Mouse (Mus musculus) MEL (cell line): ENCODE measurements around the gene Esrp2. TPM values are rescaled to one million over a fixed set of nuclear protein-coding genes. Genes with fewer than 3 reads are reported as not detected.

Experiments
- DNase-seq: peaks from one replicate; pipeline ENCODE4 v3.0.0; 2011; ENCODE audit warnings: low read depth, low spot score
- H3K27ac ChIP-seq: 2 replicates; pipeline ENCODE4 v1.5.1; 2012; ENCODE audit warnings: low read depth, mild to moderate bottlenecking, control low read depth, low read length, moderate library complexity; ENCODE audit not compliant: control insufficient read depth
- H3K27me3 ChIP-seq, 2 experiments: fragments of 150-350 bp in 1 of 2; sonication (generic) in 1 of 2; 2 replicates each; pipeline ENCODE4 v1.6.1; 2012; ENCODE audit warnings: low read length in 2 of 2, mild to moderate bottlenecking in 2 of 2, improper control_type of control experiment in 1 of 2, moderate library complexity in 1 of 2; ENCODE audit not compliant: insufficient read depth in 2 of 2, control insufficient read depth in 1 of 2
- H3K36me3 ChIP-seq, 2 experiments: 2 replicates each; pipeline ENCODE4 v1.6.1; 2012 to 2014; ENCODE audit warnings: low read length in 2 of 2, improper control_type of control experiment in 1 of 2, inconsistent platforms in 1 of 2, mild to moderate bottlenecking in 1 of 2; ENCODE audit not compliant: insufficient read depth in 2 of 2, control insufficient read depth in 1 of 2
- H3K4me1 ChIP-seq, 2 experiments: fragments of 150-350 bp in 1 of 2; sonication (generic) in 1 of 2; 2 replicates each; pipeline ENCODE4 v1.6.1; 2012; ENCODE audit warnings: low read length in 2 of 2, improper control_type of control experiment in 1 of 2, mild to moderate bottlenecking in 1 of 2; ENCODE audit not compliant: insufficient read depth in 2 of 2, control insufficient read depth in 1 of 2
- H3K4me3 ChIP-seq, 2 experiments: fragments of 150-350 bp in 1 of 2; sonication (generic) in 1 of 2; 2 replicates each; pipeline ENCODE4 v1.5.1; 2012; ENCODE audit warnings: low read depth in 2 of 2, low read length in 2 of 2, mild to moderate bottlenecking in 2 of 2, moderate library complexity in 2 of 2, control low read depth in 1 of 2, improper control_type of control experiment in 1 of 2; ENCODE audit not compliant: control insufficient read depth in 1 of 2, insufficient read depth in 1 of 2
- H3K79me2 ChIP-seq: 2 replicates; pipeline ENCODE4 v1.6.1; 2012; ENCODE audit warnings: mild to moderate bottlenecking, low read length, moderate library complexity; ENCODE audit not compliant: control insufficient read depth, poor library complexity, insufficient read depth
- H3K9ac ChIP-seq: 2 replicates; pipeline ENCODE4 v1.6.1; 2012; ENCODE audit warnings: low read depth, mild to moderate bottlenecking, control low read depth, low read length, moderate library complexity; ENCODE audit not compliant: control insufficient read depth, poor library complexity, severe bottlenecking
- H3K9me3 ChIP-seq: fragments of 150-350 bp; sonication (generic); replicated peaks from 2 replicates; pipeline ENCODE4 v1.6.1; 2012; ENCODE audit warnings: mild to moderate bottlenecking, low read length, improper control_type of control experiment, moderate library complexity; ENCODE audit not compliant: insufficient read depth
- CHD1 ChIP-seq: IDR thresholded peaks from 2 replicates; pipeline ENCODE4 v1.6.1; 2012; ENCODE audit warnings: low read depth, mild to moderate bottlenecking, inconsistent platforms, low read length, improper control_type of control experiment
- CTCF ChIP-seq, 3 experiments: IDR thresholded peaks in 2 of 3; conservative IDR thresholded peaks in 1 of 3; 2 replicates each; pipeline ENCODE4 v1.5.1; 2011 to 2012; ENCODE audit warnings: low read length in 3 of 3, low read depth in 2 of 3, mild to moderate bottlenecking in 2 of 3, improper control_type of control experiment in 1 of 3, inconsistent platforms in 1 of 3, mixed read lengths in 1 of 3, moderate library complexity in 1 of 3; ENCODE audit not compliant: control insufficient read depth in 1 of 3, insufficient read depth in 1 of 3, poor library complexity in 1 of 3, severe bottlenecking in 1 of 3
- E2F4 ChIP-seq: IDR thresholded peaks from 2 replicates; pipeline ENCODE4 v1.6.1; 2011; ENCODE audit warnings: low read depth, low read length, improper control_type of control experiment, borderline replicate concordance
- ELF1 ChIP-seq: IDR thresholded peaks from 2 replicates; pipeline ENCODE4 v1.6.1; 2014; ENCODE audit warnings: low read depth, mild to moderate bottlenecking, inconsistent platforms, low read length, improper control_type of control experiment, moderate library complexity
- EP300 ChIP-seq, 2 experiments: IDR thresholded peaks; 2 replicates each; pipeline ENCODE4 v1.6.1; 2011; ENCODE audit warnings: improper control_type of control experiment in 2 of 2, low read length in 2 of 2, low read depth in 1 of 2, mild to moderate bottlenecking in 1 of 2
- ETS1 ChIP-seq: IDR thresholded peaks from 2 replicates; pipeline ENCODE4 v1.6.1; 2012; ENCODE audit warnings: low read depth, mild to moderate bottlenecking, inconsistent platforms, low read length, improper control_type of control experiment, moderate library complexity
- KAT2A ChIP-seq: conservative IDR thresholded peaks from 2 replicates; pipeline ENCODE4 v1.6.1; 2012; ENCODE audit warnings: low read depth, low read length, improper control_type of control experiment, inconsistent platforms
- MAZ ChIP-seq: IDR thresholded peaks from 2 replicates; pipeline ENCODE4 v1.6.1; 2012; ENCODE audit warnings: low read depth, mild to moderate bottlenecking, inconsistent platforms, low read length, improper control_type of control experiment
- MYB ChIP-seq: IDR thresholded peaks from 2 replicates; pipeline ENCODE4 v1.6.1; 2011; ENCODE audit warnings: mild to moderate bottlenecking, low read depth, low read length, improper control_type of control experiment
- MYC ChIP-seq: IDR thresholded peaks from 2 replicates; pipeline ENCODE4 v1.6.1; 2011; ENCODE audit warnings: low read depth, mild to moderate bottlenecking, low read length, improper control_type of control experiment, moderate library complexity
- NELFE ChIP-seq: IDR thresholded peaks from 2 replicates; pipeline ENCODE4 v1.6.1; 2011; ENCODE audit warnings: low read depth, low read length, improper control_type of control experiment
- NRF1 ChIP-seq: IDR thresholded peaks from 2 replicates; pipeline ENCODE4 v1.6.1; 2014; ENCODE audit warnings: low read depth, mild to moderate bottlenecking, inconsistent platforms, low read length, improper control_type of control experiment, moderate library complexity; ENCODE audit not compliant: poor library complexity, insufficient read depth, severe bottlenecking
- POLR2AphosphoS2 ChIP-seq: IDR thresholded peaks from 2 replicates; pipeline ENCODE4 v1.6.1; 2011; ENCODE audit warnings: low read length, improper control_type of control experiment
- RAD21 ChIP-seq: IDR thresholded peaks from 2 replicates; pipeline ENCODE4 v1.6.1; 2011; ENCODE audit warnings: mild to moderate bottlenecking, low read depth, low read length, improper control_type of control experiment
- RCOR1 ChIP-seq: IDR thresholded peaks from 2 replicates; pipeline ENCODE4 v1.6.1; 2012; ENCODE audit warnings: low read depth, mild to moderate bottlenecking, inconsistent platforms, low read length, improper control_type of control experiment
- SIN3A ChIP-seq: IDR thresholded peaks from 2 replicates; pipeline ENCODE4 v1.6.1; 2012; ENCODE audit warnings: low read length, improper control_type of control experiment, inconsistent platforms
- SMC3 ChIP-seq: IDR thresholded peaks from 2 replicates; pipeline ENCODE4 v1.6.1; 2011; ENCODE audit warnings: low read depth, low read length, improper control_type of control experiment
- UBTF ChIP-seq: IDR thresholded peaks from 2 replicates; pipeline ENCODE4 v1.6.1; 2012; ENCODE audit warnings: low read depth, mild to moderate bottlenecking, inconsistent platforms, low read length, improper control_type of control experiment, moderate library complexity, borderline replicate concordance; ENCODE audit not compliant: insufficient read depth
- USF1 ChIP-seq: IDR thresholded peaks from 2 replicates; pipeline ENCODE4 v1.6.1; 2014; ENCODE audit warnings: low read depth, mild to moderate bottlenecking, inconsistent platforms, low read length, improper control_type of control experiment, moderate library complexity
- ZC3H11A ChIP-seq: IDR thresholded peaks from 2 replicates; pipeline ENCODE4 v1.6.1; 2012; ENCODE audit warnings: low read depth, mild to moderate bottlenecking, inconsistent platforms, low read length, improper control_type of control experiment
- ZKSCAN1 ChIP-seq: IDR thresholded peaks from 2 replicates; pipeline ENCODE4 v1.6.1; 2012; ENCODE audit warnings: low read depth, mild to moderate bottlenecking, inconsistent platforms, low read length, improper control_type of control experiment, moderate library complexity
- ZNF384 ChIP-seq: IDR thresholded peaks from 2 replicates; pipeline ENCODE4 v1.6.1; 2012; ENCODE audit warnings: low read depth, mild to moderate bottlenecking, inconsistent platforms, low read length, improper control_type of control experiment
- polyA plus RNA-seq, 2 experiments: library from polyadenylated mRNA; stranded (reverse) in 1 of 2; unstranded in 1 of 2; fragments of >175 nt in 1 of 2; fragments of >200 nt in 1 of 2; gene quantifications; 2 replicates each; pipeline versions ENCODE4 v1.2.1 to v1.2.4; 2012; ENCODE audit warnings: low replicate concordance in 2 of 2, low read depth in 1 of 2; ENCODE audit not compliant: insufficient read length in 2 of 2, insufficient read depth in 1 of 2, missing spikeins in 1 of 2
- total RNA-seq: library from RNA; depleted of rRNA; stranded (reverse); fragments of 300-350 nt; gene quantifications from 2 replicates; pipeline ENCODE4 v1.2.3, GENCODE M21; 2012

Esrp2 gene
- total and polyA plus RNA-seq, 3 experiments: 2.3 to 4.5 TPM; not detected in 1

DNA sequence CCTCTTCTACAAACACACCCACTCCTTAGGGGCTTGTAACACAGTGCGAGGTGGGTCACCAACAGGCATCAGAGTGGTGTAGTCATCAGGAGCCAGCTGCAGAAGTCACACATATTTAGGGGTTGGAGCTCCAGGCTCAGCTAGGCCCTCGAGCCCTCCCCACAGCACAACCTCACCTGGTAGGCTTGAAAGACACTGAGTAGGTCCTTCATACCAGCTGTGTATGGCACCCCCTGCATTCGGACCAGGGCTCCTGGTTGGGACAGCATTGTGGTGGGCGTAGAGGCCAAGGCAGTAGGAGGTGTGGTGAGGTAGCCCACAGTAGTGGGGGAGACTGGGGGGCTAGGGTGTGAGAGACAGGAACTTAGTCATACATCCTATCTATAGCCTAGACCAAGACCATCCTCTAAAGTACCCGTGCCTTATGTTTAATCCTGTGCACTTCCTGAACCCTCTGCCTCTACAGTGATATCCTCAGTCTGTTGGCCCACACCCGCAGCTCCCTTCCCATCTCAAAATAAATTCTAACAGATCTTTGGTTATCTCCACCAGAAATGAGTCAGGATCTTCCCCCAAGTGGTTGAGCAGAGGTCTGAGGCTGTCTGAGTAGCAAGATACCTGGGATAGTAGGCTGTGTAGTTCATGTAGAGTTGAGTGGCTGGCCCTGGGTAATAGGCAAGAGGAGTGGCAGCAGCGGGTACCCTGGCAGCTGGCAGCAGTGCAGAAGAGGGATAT is 5.1 kb downstream of the Esrp2 start (continued):
- TF ChIP-seq ZNF384: no peak
- no peak for TF ChIP-seq RAD21
- no peak for TF ChIP-seq MAZ
- peak; percentile 57; the same call in 1 of the 2 replicates for TF ChIP-seq ELF1
- peak; percentile 66 for TF ChIP-seq ETS1
- no peak for TF ChIP-seq NRF1
- no peak for TF ChIP-seq CTCF (IDR thresholded peaks at IDR 0.05 in 2 of 3, conservative IDR thresholded peaks at IDR 0.05 in 1 of 3; ENCODE audit: control insufficient read depth in 1 of 3, insufficient read depth in 1 of 3, low read depth in 2 of 3, low read length in 3 of 3, poor library complexity in 1 of 3, severe bottlenecking in 1 of 3)
- no peak for TF ChIP-seq CHD1
- TF ChIP-seq EP300 (IDR thresholded peaks at IDR 0.05; ENCODE audit: low read depth in 1 of 2, low read length in 2 of 2): peak; percentile 82 to 93
- TF ChIP-seq RCOR1: peak; percentile 59; the same call in 1 of the 2 replicates

DNA sequence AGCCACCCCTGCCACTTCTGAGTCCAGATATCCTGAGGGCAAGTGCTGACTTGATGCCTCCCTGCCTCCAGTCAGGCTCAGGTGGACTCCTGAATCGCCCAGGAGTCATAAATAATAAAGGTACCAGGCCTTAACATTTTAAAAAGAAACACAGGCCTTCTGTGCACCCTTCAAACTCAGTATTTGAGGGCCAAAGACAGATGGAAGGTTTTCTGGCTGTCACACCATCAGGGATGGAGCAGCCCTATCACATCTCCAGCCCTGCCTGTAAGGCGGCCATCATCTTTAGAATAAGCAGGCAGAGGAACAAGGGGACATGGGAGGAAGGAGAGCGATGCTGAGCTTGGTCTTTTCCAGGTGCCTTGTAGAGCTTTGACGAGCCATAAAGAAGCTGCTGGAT is 5.8 kb downstream of the Esrp2 start:
- peaks cover 13 to 27% of the 10 kb centered on the region in 2 experiments for H3K4me1 ChIP-seq
- no peaks in the 10 kb centered on the region for H3K9me3 ChIP-seq
- no peak overlapping the region for H3K4me3 ChIP-seq
- TF ChIP-seq NELFE (no peak), SIN3A (no peak), MYC (no peak), ZKSCAN1 (no peak), MYB (no peak), ELF1 (no peak), RAD21 (no peak), ETS1 (no peak), KAT2A (no peak), EP300 (IDR thresholded peaks at IDR 0.05; ENCODE audit: low read depth in 1 of 2, low read length in 2 of 2) (no peak)
- no peak overlapping the region for H3K9ac ChIP-seq
- no peaks in the 10 kb centered on the region for H3K27me3 ChIP-seq
- no peak for DNase-seq
- no peaks in the 10 kb centered on the region; the same call in 1 of the 2 replicates for H3K79me2 ChIP-seq
- peaks cover 9 to 28% of the 10 kb centered on the region in 2 experiments for H3K36me3 ChIP-seq
- H3K27ac ChIP-seq: peak overlapping the region; percentile 66

DNA sequence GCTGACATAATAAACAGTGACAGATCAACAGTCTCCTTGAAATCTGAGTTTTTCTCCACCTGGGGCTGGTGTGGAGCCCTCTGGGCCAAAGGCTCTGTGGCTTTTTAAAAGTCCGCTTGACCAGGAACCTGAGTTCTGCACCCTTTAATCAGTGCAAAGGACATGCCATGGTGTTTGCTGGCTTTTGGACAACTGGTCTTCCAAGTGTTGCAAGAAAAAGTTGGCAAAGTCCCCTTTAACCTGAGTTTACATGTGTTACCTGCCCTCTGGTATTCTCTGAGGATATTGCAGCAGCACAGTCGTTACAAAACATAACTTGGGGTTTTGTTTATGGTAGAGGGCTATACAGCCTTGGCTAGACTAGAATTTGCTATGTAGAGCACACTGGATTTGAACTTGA is 6.3 kb downstream of the Esrp2 start:
- H3K4me1 ChIP-seq: peaks cover 17 to 28% of the 10 kb centered on the region in 2 experiments
- no peak overlapping the region for H3K4me3 ChIP-seq
- no peak overlapping the region; the same call in 1 of the 2 replicates for H3K27ac ChIP-seq
- no peaks in the 10 kb centered on the region; the same call in 1 of the 2 replicates for H3K79me2 ChIP-seq
- H3K9ac ChIP-seq: no peak overlapping the region
- no peaks in the 10 kb centered on the region for H3K9me3 ChIP-seq
- no peaks in the 10 kb centered on the region for H3K27me3 ChIP-seq
- TF ChIP-seq KAT2A (no peak), UBTF (no peak), ZC3H11A (no peak), MYC (no peak), E2F4 (no peak), SMC3 (no peak), USF1 (no peak), NRF1 (no peak), ZNF384 (no peak), POLR2AphosphoS2 (no peak), RAD21 (no peak)
- peaks cover 9 to 33% of the 10 kb centered on the region in 2 experiments for H3K36me3 ChIP-seq
- no peak for DNase-seq
